Mouse (Mus musculus) midbrain, embryonic 14.5 days (tissue): ENCODE measurements around the gene Tradd. TPM values are rescaled to one million over a fixed set of nuclear protein-coding genes. Genes with fewer than 3 reads are reported as not detected.

Source experiments
- ATAC-seq: fragments of 200-750 bp; cut with Nextera tagmentation; 2 replicates; pipeline ENCODE4 v1.8.0; 2017; ENCODE audit warnings: moderate number of reproducible peaks, moderate library complexity; ENCODE audit not compliant: low FRiP score, low TSS enrichment
- DNase-seq: peaks from one replicate; pipeline ENCODE4 v3.0.0-alpha.2; 2015
- H3K27ac ChIP-seq: fragments of 300-500 bp; sonication (generic); replicated peaks from 2 replicates; pipeline ENCODE4 v1.5.1; 2014; ENCODE audit warnings: mild to moderate bottlenecking, low read depth, low read length, moderate library complexity
- H3K27me3 ChIP-seq: fragments of 300-500 bp; sonication (generic); 2 replicates; pipeline ENCODE4 v1.6.1; 2014; ENCODE audit warnings: low read length, control low read depth, mixed read lengths; ENCODE audit not compliant: control insufficient read depth, insufficient read depth
- H3K36me3 ChIP-seq: fragments of 300-500 bp; sonication (generic); 2 replicates; pipeline ENCODE4 v1.6.1; 2014; ENCODE audit warnings: low read length, control low read depth; ENCODE audit not compliant: control insufficient read depth, insufficient read depth
- H3K4me1 ChIP-seq: fragments of 300-500 bp; sonication (generic); 2 replicates; pipeline ENCODE4 v1.6.1; 2014; ENCODE audit warnings: mild to moderate bottlenecking, antibody characterized with exemption, low read length, control low read depth; ENCODE audit not compliant: control insufficient read depth, insufficient read depth
- H3K4me2 ChIP-seq: fragments of 300-500 bp; sonication (generic); 2 replicates; pipeline ENCODE4 v1.6.1; 2014; ENCODE audit warnings: mild to moderate bottlenecking, low read length, moderate library complexity
- H3K4me3 ChIP-seq: fragments of 300-500 bp; sonication (generic); replicated peaks from 2 replicates; pipeline ENCODE4 v1.5.1; 2014; ENCODE audit warnings: low read depth, low read length
- H3K9ac ChIP-seq: fragments of 300-500 bp; sonication (generic); replicated peaks from 2 replicates; pipeline ENCODE4 v1.6.1; 2014; ENCODE audit warnings: mild to moderate bottlenecking, low read length, moderate library complexity
- H3K9me3 ChIP-seq: fragments of 300-500 bp; sonication (generic); 2 replicates; pipeline ENCODE4 v1.6.1; 2016; ENCODE audit warnings: low read length, control low read depth, mixed read lengths; ENCODE audit not compliant: control insufficient read depth
- WGBS: fragments of 180-500 bp; shearing (Covaris S2); extraction: QIAGEN DNeasy Blood & Tissue Kit; methylation state at CpG from one replicate; pipeline ENCODE4 v1.1.7; 2014; 5-methylcytosine and 5-hydroxymethylcytosine counted together
- polyA plus RNA-seq: library from polyadenylated mRNA; unstranded; fragments of >200 nt; fragmentation: Nextera tagmentation; extraction: Ambion mirVana; gene quantifications from 2 replicates; pipeline ENCODE4 v1.2.1, GENCODE M21; 2014

Gene Tradd
- polyA plus RNA-seq, 1 experiment from 2014 or later: 15.0 TPM

GRCm38 (mm10) chr8:105281821-105282220, 17.4 kb upstream of the Tradd start:
- peaks cover 22% of the 10 kb centered on the region for H3K4me1 ChIP-seq
- H3K4me2 ChIP-seq: no peak overlapping the region
- H3K9ac ChIP-seq: no peak overlapping the region
- no peak for DNase-seq
- H3K4me3 ChIP-seq: no peak overlapping the region
- 90% methylated on average over 12 of the region's 12 CpGs for WGBS
- peaks cover 53% of the 10 kb centered on the region for H3K36me3 ChIP-seq
- ATAC-seq: no peak
- H3K27me3 ChIP-seq: peaks cover 31% of the 10 kb centered on the region
- no peaks in the 10 kb centered on the region for H3K9me3 ChIP-seq
- no peak overlapping the region for H3K27ac ChIP-seq

DNA sequence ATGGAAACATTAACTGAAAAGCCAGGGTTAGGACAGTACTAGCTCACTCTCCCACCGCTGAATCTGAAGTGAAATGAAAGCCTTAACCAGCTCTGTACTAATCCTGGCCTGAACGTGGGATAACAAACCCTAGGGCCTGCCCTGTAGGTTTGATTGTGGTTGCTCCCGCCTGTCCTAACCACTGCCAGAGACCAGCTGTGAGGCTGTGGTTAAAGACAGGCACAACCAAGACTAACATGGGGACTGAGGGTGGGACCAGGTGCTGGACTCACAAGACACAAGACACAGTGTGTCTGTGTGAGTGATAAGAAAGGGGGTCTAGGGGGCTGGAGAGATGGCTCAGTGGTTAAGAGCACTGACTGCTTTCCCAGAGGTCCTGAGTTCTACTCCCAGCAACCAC, 16.2 kb upstream of the Tradd start:
- Histone ChIP-seq H3K4me3 (no peak overlapping the region), H3K27me3 (peaks cover 39% of the 10 kb centered on the region), H3K9me3 (no peaks in the 10 kb centered on the region), H3K4me1 (peaks cover 18% of the 10 kb centered on the region; the same call in 1 of the 2 replicates), H3K27ac (no peak overlapping the region), H3K9ac (no peak overlapping the region), H3K4me2 (no peak overlapping the region), H3K36me3 (peaks cover 52% of the 10 kb centered on the region)
- 62% methylated on average over 3 of the region's 3 CpGs for WGBS
- no peak for ATAC-seq
- DNase-seq: no peak

DNA sequence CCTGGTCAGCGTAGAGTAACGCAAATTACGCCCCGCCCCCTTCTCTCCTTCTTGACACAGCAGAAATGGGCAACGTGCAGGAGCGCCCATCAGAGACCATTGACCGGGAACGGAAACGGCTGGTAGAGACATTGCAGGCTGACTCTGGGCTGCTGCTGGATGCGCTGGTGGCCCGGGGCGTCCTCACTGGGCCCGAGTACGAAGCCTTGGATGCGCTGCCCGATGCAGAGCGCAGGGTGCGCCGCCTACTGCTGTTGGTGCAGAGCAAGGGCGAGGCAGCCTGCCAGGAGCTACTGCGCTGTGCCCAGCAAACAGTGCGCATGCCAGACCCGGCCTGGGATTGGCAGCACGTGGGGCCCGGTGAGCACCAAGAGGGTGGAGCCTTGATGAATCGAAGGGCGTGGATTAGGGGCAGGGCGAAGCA, 14.5 kb upstream of the Tradd start:
- no peaks in the 10 kb centered on the region for H3K9me3 ChIP-seq
- H3K4me3 ChIP-seq: no peak overlapping the region
- DNase-seq: peak; percentile 73
- peaks cover 18% of the 10 kb centered on the region; the same call in 1 of the 2 replicates for H3K4me1 ChIP-seq
- 0 out of 2 replicates have a peak overlapping the region, but pooled peaks have one; percentile 20 for H3K9ac ChIP-seq
- H3K27me3 ChIP-seq: peaks cover 56% of the 10 kb centered on the region
- peaks cover 39% of the 10 kb centered on the region for H3K36me3 ChIP-seq
- no peak overlapping the region for H3K27ac ChIP-seq
- WGBS: 3% methylated on average over 28 of the region's 28 CpGs
- H3K4me2 ChIP-seq: peak overlapping the region; percentile 46
- peak; percentile 56 for ATAC-seq

DNA sequence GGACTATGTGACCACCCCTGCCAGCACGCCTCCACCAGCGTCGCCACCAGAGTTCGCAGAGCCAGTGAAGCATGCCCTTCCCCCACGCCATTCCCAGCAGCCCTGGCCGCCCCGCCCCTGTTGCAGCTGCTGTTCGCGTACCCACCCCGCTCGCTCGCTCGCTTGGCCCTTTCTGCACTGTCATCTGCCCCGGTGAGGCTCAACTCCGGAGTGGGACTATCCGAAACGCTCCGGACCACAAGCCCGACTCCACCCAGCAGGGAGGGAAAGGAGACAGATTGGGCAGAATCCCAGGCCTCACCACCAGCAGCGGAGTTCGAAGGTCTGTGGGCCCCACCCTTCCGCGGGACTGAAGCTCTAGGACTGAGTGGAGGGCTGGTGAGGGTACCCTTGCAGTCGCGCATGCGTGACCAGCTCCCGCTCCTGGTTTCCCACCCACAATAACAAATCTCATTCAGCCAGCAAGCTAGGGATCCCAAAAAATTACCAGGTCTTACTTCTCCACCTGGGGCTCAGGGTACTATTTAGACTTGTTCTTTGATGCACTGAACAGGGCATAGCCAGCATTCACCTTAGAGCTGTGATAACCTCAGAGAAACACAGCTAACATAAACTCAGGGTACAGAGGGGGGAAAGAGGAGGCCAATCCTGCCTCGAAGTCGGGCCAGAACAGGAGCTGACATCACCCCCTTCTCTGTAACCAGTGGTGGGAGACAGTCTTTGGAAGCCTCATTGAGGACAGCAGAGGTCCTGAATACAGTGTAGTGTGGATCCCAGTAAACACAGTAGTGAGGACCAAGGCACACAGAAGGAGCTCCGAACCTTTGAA, 12.1 kb upstream of the Tradd start:
- Histone ChIP-seq H3K36me3 (peaks cover 16% of the 10 kb centered on the region), H3K27ac (no peak overlapping the region), H3K4me3 (peak overlapping the region; percentile 42), H3K9ac (peak overlapping the region; percentile 59), H3K4me2 (peak overlapping the region; percentile 72), H3K9me3 (no peaks in the 10 kb centered on the region), H3K27me3 (peaks cover 79% of the 10 kb centered on the region), H3K4me1 (peaks cover 18% of the 10 kb centered on the region; the same call in 1 of the 2 replicates)
- DNase-seq: peak; percentile 82
- ATAC-seq: peak; percentile 69
- 2% methylated on average over 30 of the region's 30 CpGs for WGBS

DNA sequence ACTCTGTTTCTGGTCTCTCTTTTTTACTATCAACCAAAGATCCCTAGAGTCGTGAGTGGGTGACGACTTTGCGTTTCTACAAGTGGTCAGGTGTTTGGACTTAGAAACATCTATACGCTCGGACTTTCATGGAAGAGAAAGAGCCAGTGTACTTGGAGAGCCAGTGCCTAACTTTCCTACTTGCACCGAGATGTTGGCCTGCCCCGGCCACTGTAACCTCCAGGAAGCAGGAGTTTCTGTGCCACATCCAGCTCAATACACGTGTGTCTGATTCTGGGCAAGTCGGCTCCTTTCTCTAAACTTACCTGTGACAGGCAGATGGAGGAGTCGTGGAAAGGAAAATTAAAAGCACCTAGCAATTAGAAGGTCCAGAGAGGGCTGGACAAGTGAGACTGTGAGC, 11.4 kb upstream of the Tradd start, which contains the start of gene Nol3:
Nol3 (plus strand) TSS at position 301 of the 400 bp plus-strand sequence.
- H3K4me1 ChIP-seq: peaks cover 18% of the 10 kb centered on the region; the same call in 1 of the 2 replicates
- peak within 1 kb of the TSS; percentile 59 for H3K9ac ChIP-seq
- H3K4me3 ChIP-seq: peak within 1 kb of the TSS; percentile 42
- WGBS: 5% methylated on average over 10 of the region's 10 CpGs
- H3K9me3 ChIP-seq: no peaks in the 10 kb centered on the region
- peaks cover 12% of the 10 kb centered on the region; the same call in 1 of the 2 replicates for H3K36me3 ChIP-seq
- H3K27me3 ChIP-seq: peaks cover 86% of the 10 kb centered on the region
- peak within 1 kb of the TSS; percentile 72 for H3K4me2 ChIP-seq
- DNase-seq (no peak), ATAC-seq (no peak)
- no peak within 1 kb of the TSS for H3K27ac ChIP-seq

DNA sequence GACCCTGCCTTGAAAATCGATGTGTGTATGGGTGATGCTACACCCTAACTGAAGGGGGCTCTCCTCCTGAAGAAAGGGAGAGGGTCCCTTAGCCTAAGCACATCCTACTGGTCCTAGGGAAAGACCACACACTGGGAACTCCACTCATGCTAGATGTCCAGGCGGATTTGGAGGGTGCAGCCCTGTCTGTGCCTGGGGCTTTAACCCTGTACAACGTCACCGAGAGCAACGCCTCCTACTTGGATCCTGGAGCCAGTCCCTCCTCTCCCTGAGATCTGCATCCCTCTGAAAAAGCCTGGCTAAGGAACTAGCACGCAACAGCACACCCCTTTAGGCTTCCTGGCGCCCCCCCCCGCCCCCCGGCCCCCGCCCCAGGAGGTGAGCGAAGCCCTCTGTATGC, 11.0 kb upstream of the Tradd start:
- peaks cover 88% of the 10 kb centered on the region for H3K27me3 ChIP-seq
- DNase-seq (no peak), ATAC-seq (no peak)
- H3K9ac ChIP-seq: no peak overlapping the region
- peaks cover 18% of the 10 kb centered on the region; the same call in 1 of the 2 replicates for H3K4me1 ChIP-seq
- H3K36me3 ChIP-seq: peaks cover 8% of the 10 kb centered on the region; the same call in 1 of the 2 replicates
- no peak overlapping the region for H3K4me3 ChIP-seq
- WGBS: 9% methylated on average over 11 of the region's 11 CpGs
- no peak overlapping the region for H3K27ac ChIP-seq
- H3K4me2 ChIP-seq: peak overlapping the region; percentile 72
- no peaks in the 10 kb centered on the region for H3K9me3 ChIP-seq

DNA sequence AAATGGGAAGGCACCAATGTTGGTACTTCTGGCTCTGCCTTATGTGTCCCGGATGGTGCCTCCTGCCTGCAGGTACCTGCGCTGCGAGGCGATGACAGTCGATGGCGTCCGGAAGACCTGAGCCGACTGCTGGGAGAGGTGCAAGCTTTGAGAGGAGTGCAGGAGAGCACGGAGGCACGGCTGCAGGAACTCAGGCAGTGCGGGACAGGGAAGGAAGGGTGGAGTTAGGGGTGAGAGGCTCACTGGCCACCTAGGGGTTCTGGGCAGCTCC, 6.4 kb upstream of the Tradd start:
- Histone ChIP-seq H3K27ac (no peak overlapping the region), H3K4me2 (peak overlapping the region; percentile 28; the same call in 1 of the 2 replicates), H3K9me3 (no peaks in the 10 kb centered on the region), H3K9ac (no peak overlapping the region), H3K36me3 (no peaks in the 10 kb centered on the region), H3K27me3 (peaks cover 99% of the 10 kb centered on the region), H3K4me1 (peaks cover 20% of the 10 kb centered on the region), H3K4me3 (no peak overlapping the region)
- ATAC-seq (no peak), DNase-seq (no peak)
- 3% methylated on average over 11 of the region's 11 CpGs for WGBS

- ATAC-seq: no peak
- Histone ChIP-seq H3K27me3 (peaks cover 99% of the 10 kb centered on the region), H3K9ac (no peak overlapping the region), H3K9me3 (no peaks in the 10 kb centered on the region), H3K4me3 (peak overlapping the region; percentile 44; the same call in 1 of the 2 replicates), H3K27ac (no peak overlapping the region), H3K4me1 (peaks cover 15% of the 10 kb centered on the region), H3K36me3 (no peaks in the 10 kb centered on the region), H3K4me2 (peak overlapping the region; percentile 78)
- DNase-seq: peak; percentile 30
- WGBS: 2% methylated on average over 39 of the region's 39 CpGs
Observed at GRCm38 (mm10) chr8:105270101-105270915, 5.9 kb upstream of the Tradd start.
